Mouse (Mus musculus) large intestine, adult 2 months (tissue): ENCODE measurements around the gene Pou3f3. TPM values are rescaled to one million over a fixed set of nuclear protein-coding genes. Genes with fewer than 3 reads are reported as not detected.
A peak's percentile ranks its signal among the peaks of the same experiment; 100 is the strongest.

Experiments
- DNase-seq: peaks from one replicate; pipeline ENCODE4 v3.0.0-alpha.2; 2012; ENCODE audit warnings: low read depth, low spot score
- WGBS: fragments of 180-500 bp; shearing (Covaris S2); methylation state at CpG from one replicate; pipeline ENCODE4 v1.1.7; 2018; 5-methylcytosine and 5-hydroxymethylcytosine counted together
- polyA plus RNA-seq: library from polyadenylated mRNA; depleted of rRNA; stranded (reverse); fragments of >200 nt; gene quantifications from 2 replicates; pipeline ENCODE4 v1.2.3, GENCODE M21; 2012

Pou3f3 gene
- polyA plus RNA-seq, 1 experiment, result not detected

GRCm38 (mm10) chr1:42707611-42708130 lies 12.1 kb downstream of the Pou3f3 start:
- DNase-seq, result no peak
- 10% methylated on average over 4 of the region's 4 CpGs for WGBS

GRCm38 (mm10) chr1:42709024-42709423 lies 13.5 kb downstream of the Pou3f3 start:
- 22% methylated on average over 1 of the region's 1 CpGs for WGBS
- no peak for DNase-seq

GRCm38 (mm10) chr1:42709431-42710160 lies 14.0 kb downstream of the Pou3f3 start:
- DNase-seq, result no peak
- WGBS, result 10% methylated on average over 7 of the region's 7 CpGs

GRCm38 (mm10) chr1:42710234-42710633 lies 14.7 kb downstream of the Pou3f3 start:
- WGBS, result 14% methylated on average over 4 of the region's 4 CpGs
- DNase-seq, result no peak

GRCm38 (mm10) chr1:42710995-42711394 lies 15.4 kb downstream of the Pou3f3 start:
- DNase-seq, result no peak
- WGBS, result 11% methylated on average over 2 of the region's 2 CpGs

- 11% methylated on average over 8 of the region's 8 CpGs for WGBS
- DNase-seq, result no peak
Observed at GRCm38 (mm10) chr1:42711456-42712310, 16.1 kb downstream of the Pou3f3 start.

GRCm38 (mm10) chr1:42712311-42712690 lies 16.7 kb downstream of the Pou3f3 start:
- no peak for DNase-seq
- 9% methylated on average over 4 of the region's 4 CpGs for WGBS

GRCm38 (mm10) chr1:42713104-42713932 lies 17.8 kb downstream of the Pou3f3 start:
- DNase-seq, result no peak
- WGBS, result 2% methylated on average over 46 of the region's 46 CpGs

- 4% methylated on average over 30 of the region's 31 CpGs for WGBS
- peak; percentile 32 for DNase-seq
Observed at GRCm38 (mm10) chr1:42714016-42714931, 18.7 kb downstream of the Pou3f3 start.

GRCm38 (mm10) chr1:42718549-42718948 lies 23.0 kb downstream of the Pou3f3 start:
- DNase-seq, result no peak
- 35% methylated on average over 5 of the region's 5 CpGs for WGBS

GRCm38 (mm10) chr1:42721353-42721752 lies 25.8 kb downstream of the Pou3f3 start:
- WGBS, result 61% methylated on average over 5 of the region's 5 CpGs

GRCm38 (mm10) chr1:42723769-42724300 lies 28.3 kb downstream of the Pou3f3 start:
- 86% methylated on average over 1 of the region's 1 CpGs for WGBS

More at GRCm38 (mm10) chr1:42721353-42721752, 25.8 kb downstream of the Pou3f3 start:
- no peak for DNase-seq

GRCm38 (mm10) chr1:42724881-42725280 lies 29.3 kb downstream of the Pou3f3 start:
- no peak for DNase-seq
- WGBS, result 85% methylated on average over 2 of the region's 2 CpGs

More at GRCm38 (mm10) chr1:42723769-42724300, 28.3 kb downstream of the Pou3f3 start:
- DNase-seq, result no peak

- 80% methylated on average over 5 of the region's 5 CpGs for WGBS
- DNase-seq, result no peak
Observed at GRCm38 (mm10) chr1:42727161-42727560, 31.6 kb downstream of the Pou3f3 start.

- WGBS, result 62% methylated on average over 7 of the region's 7 CpGs
- DNase-seq, result no peak
Observed at GRCm38 (mm10) chr1:42727676-42728075, 32.1 kb downstream of the Pou3f3 start.

- DNase-seq, result no peak
- 33% methylated on average over 16 of the region's 16 CpGs for WGBS
Observed at GRCm38 (mm10) chr1:42741383-42742241, 46.0 kb downstream of the Pou3f3 start.

- 70% methylated on average over 4 of the region's 4 CpGs for WGBS
Observed at GRCm38 (mm10) chr1:42742242-42742560, 46.6 kb downstream of the Pou3f3 start.

GRCm38 (mm10) chr1:42745047-42745446 lies 49.5 kb downstream of the Pou3f3 start:
- WGBS, result 60% methylated on average over 3 of the region's 3 CpGs
- DNase-seq, result no peak

More at GRCm38 (mm10) chr1:42742242-42742560, 46.6 kb downstream of the Pou3f3 start:
- DNase-seq, result no peak
